Mouse (Mus musculus): Measurements from ENCODE around the gene Ifi27l2a. TPM values are rescaled to one million over a fixed set of nuclear protein-coding genes. Genes with fewer than 3 reads are reported as not detected.

The Ifi27l2a gene
- polyA plus RNA-seq (2012) = 8.9 and 15.6 TPM in 2 replicates

DNA sequence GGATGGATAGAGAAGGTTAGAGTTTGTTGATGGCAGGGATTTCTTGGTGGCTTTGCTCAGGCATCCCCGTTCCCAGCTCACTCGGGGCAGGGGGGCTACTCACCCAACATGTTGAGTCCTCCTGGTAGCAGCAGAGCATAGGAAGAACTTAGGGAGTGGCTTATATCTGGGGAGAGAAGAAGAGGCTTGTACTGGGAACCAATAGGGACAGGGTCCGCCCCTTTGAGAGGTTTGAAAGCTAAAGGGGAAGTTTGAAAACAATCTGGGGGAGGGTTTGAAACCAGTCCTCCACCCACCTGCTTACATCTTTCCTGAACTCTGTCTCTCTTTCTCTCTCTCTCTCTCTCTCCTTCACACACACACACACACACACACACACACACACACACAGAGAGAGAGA is at the start of gene Ifi27l2a:
Gene Ifi27l2a (minus strand): TSS at position 157 of the 400 bp plus-strand sequence.

DNA sequence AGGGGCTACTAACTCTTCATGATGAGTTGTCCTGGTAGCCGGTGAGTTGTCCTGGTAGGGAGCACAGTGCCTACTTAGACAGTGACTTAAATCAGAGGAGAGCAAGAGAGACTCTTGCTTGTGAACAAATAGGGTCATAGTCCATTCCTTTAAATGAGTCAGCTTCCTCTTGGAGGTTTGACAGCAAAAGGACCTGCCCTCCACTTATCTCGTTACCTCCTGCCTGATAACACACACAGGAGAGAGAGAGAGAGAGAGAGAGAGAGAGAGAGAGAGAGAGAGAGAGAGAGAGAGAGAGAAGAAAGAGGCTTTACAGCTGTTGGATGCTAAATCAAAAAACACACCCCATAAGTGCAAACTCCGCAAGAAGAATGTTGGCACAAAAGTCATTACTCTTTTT is 13.7 kb upstream of the Ifi27l2a start, which contains the start of gene Ifi27l2b:
Gene Ifi27l2b (minus strand): TSS at position 84 of the 400 bp plus-strand sequence.

GRCm38 (mm10) chr12:103433986-103434731 is 9.3 kb downstream of the Ifi27l2a start, which contains the start of gene Ifi27:
Gene Ifi27 (plus strand): TSS chr12:103434211.

DNA sequence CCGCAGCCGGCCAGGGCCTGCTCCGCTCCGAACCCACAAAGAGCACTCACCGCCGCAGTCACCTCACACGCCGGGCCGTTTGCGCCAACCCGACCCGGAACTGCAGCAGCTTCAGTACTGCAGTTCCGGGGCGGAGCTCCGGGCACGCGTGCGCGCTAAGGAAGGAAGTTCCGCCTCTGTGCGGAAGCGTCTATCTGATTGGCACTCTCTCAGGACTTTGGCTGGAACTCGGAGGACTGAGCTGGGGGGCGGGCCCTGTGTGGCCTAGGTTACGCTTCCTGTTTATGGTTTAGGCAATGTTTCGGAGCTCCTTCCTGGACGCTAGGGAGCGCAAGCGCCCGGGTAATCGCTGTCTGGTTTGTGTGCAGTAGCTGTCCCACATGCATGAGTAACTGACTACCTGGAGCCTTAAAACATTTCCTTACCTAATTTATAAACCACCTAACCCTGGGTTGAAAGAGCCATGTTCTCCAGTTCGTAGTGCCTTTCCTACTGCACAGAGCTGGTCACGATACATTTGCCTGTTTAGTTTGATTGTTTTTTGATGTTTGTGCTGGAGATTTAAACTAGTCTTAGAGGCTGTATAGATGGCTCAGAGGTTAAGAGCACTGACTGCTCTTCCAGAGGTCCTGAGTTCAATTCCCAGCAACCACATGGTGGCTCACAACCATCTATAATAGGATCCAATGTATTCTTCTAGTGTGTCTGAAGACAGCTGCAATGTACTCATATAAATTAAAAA is 17.6 kb downstream of the Ifi27l2a start, which contains the start of gene Ddx24:
Gene Ddx24 (minus strand): TSS at position 102 of the 742 bp plus-strand sequence.

DNA sequence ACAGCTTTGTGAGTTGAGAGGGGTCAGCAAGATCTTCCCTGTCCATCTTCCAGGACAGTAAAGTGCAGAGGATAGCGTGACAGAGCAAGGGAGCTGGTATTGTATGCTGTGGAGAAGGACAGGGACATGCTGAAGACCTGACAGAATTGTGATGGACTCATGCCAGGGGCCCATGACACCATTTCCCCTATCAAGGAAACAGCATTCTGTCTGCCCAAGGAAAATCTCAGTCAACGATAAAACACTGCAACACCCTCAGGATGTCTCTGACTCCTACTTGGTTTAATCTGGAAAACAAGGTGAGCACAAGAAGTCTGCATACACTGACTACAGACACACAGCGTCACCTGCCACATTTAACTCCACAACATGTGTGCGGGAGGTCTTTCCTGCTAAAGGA is 35.8 kb downstream of the Ifi27l2a start, which contains the start of gene 9330161L09Rik:
Gene 9330161L09Rik (minus strand): TSS at position 101 of the 400 bp plus-strand sequence.

Other genes starting within 250 kb of the Ifi27l2a start
- not detected in 2 replicates for gene Prima1, start 201.5 kb downstream of the Ifi27l2a start, polyA plus RNA-seq (2012)
- gene Fam181a, start 132.7 kb downstream of the Ifi27l2a start, polyA plus RNA-seq (2012) = 0.08 TPM in 1 of 2 replicates, not detected in the other
- gene Asb2, start 87.7 kb downstream of the Ifi27l2a start, polyA plus RNA-seq (2012) = 0.80 and 1.3 TPM in 2 replicates
- 0.62 and 0.68 TPM in 2 replicates for gene Otub2, start 55.0 kb downstream of the Ifi27l2a start, polyA plus RNA-seq (2012)
- gene 9330161L09Rik, start 35.9 kb downstream of the Ifi27l2a start, polyA plus RNA-seq (2012) = 0.07 and 0.24 TPM in 2 replicates
- 25.5 and 33.1 TPM in 2 replicates for gene Ddx24, start 17.9 kb downstream of the Ifi27l2a start, polyA plus RNA-seq (2012)
- 6.6 and 7.1 TPM in 2 replicates for gene Ifi27, start 9.5 kb downstream of the Ifi27l2a start, polyA plus RNA-seq (2012)
- not detected in 2 replicates for gene Ifi27l2b, start 13.5 kb upstream of the Ifi27l2a start, polyA plus RNA-seq (2012)
- gene Ppp4r4, start 88.6 kb upstream of the Ifi27l2a start, polyA plus RNA-seq (2012) = 0.02 and 0.10 TPM in 2 replicates
- gene Serpina10, start 187.8 kb upstream of the Ifi27l2a start, polyA plus RNA-seq (2012) = not detected in 2 replicates
- not detected in 2 replicates for gene Serpina6, start 213.5 kb upstream of the Ifi27l2a start, polyA plus RNA-seq (2012)
- not detected in 2 replicates for gene Serpina16, start 232.5 kb upstream of the Ifi27l2a start, polyA plus RNA-seq (2012)

All from megakaryocyte-erythroid progenitor cell, adult 5 weeks (primary cell).